Mouse (Mus musculus): ENCODE measurements around the gene Ston1. TPM values are rescaled to one million over a fixed set of nuclear protein-coding genes. Genes with fewer than 3 reads are reported as not detected.
A peak's percentile ranks its signal among the peaks of the same experiment; 100 is the strongest.

Ston1 gene
- polyA plus RNA-seq, 1 experiment from 2014 or later, result 5.2 TPM

GRCm38 (mm10) chr17:88675310-88676309 lies 78.1 kb downstream of the Ston1 start:
- Histone ChIP-seq H3K4me2 (ENCODE audit: low read depth, severe bottlenecking) (no peak overlapping the region), H3K9me3 (ENCODE audit: control insufficient read depth, low read length) (no peaks in the 10 kb centered on the region), H3K9ac (ENCODE audit: low read length) (no peak overlapping the region), H3K36me3 (ENCODE audit: control insufficient read depth, insufficient read depth, low read length) (no peaks in the 10 kb centered on the region), H3K4me3 (ENCODE audit: low read depth, low read length) (no peak overlapping the region), H3K27ac (replicated peaks; ENCODE audit: low read depth, low read length) (no peak overlapping the region), H3K4me1 (ENCODE audit: control insufficient read depth, insufficient read depth, low read length) (peaks cover 3% of the 10 kb centered on the region; the same call in 1 of the 2 replicates), H3K27me3 (ENCODE audit: control insufficient read depth, insufficient read depth, low read length) (no peaks in the 10 kb centered on the region)
- no peak for DNase-seq (ENCODE audit: low spot score)
- WGBS, result 87% methylated on average over 23 of the region's 23 CpGs
- no peak for ATAC-seq (ENCODE audit: insufficient number of reproducible peaks, low FRiP score, low TSS enrichment, low read depth)

DNA sequence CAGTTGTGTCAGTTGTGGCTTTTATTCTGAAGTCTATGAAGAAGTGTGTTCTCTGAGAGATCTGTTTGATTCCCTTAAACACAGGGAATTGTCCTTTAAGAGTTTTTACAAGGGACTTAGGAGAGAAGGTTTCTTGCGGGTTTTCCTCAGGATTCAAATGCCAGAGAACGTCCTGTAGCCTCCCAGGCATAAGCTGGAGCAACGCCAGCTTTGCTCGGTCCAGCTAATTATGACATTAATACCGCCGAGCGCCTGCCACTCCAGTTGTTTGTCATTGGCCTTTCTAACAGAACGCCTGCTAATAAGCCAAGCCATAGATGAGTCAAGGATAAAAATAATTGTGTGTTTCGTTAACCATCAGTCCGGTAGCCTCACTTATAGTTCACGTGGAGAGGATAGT lies 90.7 kb downstream of the Ston1 start:
- ATAC-seq (ENCODE audit: insufficient number of reproducible peaks, low FRiP score, low TSS enrichment, low read depth), result no peak
- no peak for DNase-seq (ENCODE audit: low spot score)
- no peak overlapping the region for H3K4me2 ChIP-seq (ENCODE audit: low read depth, severe bottlenecking)

GRCm38 (mm10) chr17:88696656-88697333 lies 99.3 kb downstream of the Ston1 start:
- H3K27me3 ChIP-seq (ENCODE audit: control insufficient read depth, insufficient read depth, low read length), result no peaks in the 10 kb centered on the region
- 52% methylated on average over 9 of the region's 9 CpGs for WGBS
- ATAC-seq (ENCODE audit: insufficient number of reproducible peaks, low FRiP score, low TSS enrichment, low read depth) (0 out of 2 replicates have a peak, but pooled peaks have one; percentile 49), DNase-seq (ENCODE audit: low spot score) (no peak)
- H3K9me3 ChIP-seq (ENCODE audit: control insufficient read depth, low read length), result no peaks in the 10 kb centered on the region
- H3K9ac ChIP-seq (ENCODE audit: low read length), result no peak overlapping the region
- no peaks in the 10 kb centered on the region for H3K4me1 ChIP-seq (ENCODE audit: control insufficient read depth, insufficient read depth, low read length)
- H3K4me2 ChIP-seq (ENCODE audit: low read depth, severe bottlenecking), result no peak overlapping the region
- no peak overlapping the region for H3K27ac ChIP-seq (replicated peaks; ENCODE audit: low read depth, low read length)
- H3K36me3 ChIP-seq (ENCODE audit: control insufficient read depth, insufficient read depth, low read length), result no peaks in the 10 kb centered on the region
- no peak overlapping the region for H3K4me3 ChIP-seq (ENCODE audit: low read depth, low read length)

More for the DNA sequence above, 90.7 kb downstream of the Ston1 start:
- no peak overlapping the region for H3K4me3 ChIP-seq (ENCODE audit: low read depth, low read length)
- no peak overlapping the region for H3K9ac ChIP-seq (ENCODE audit: low read length)
- H3K36me3 ChIP-seq (ENCODE audit: control insufficient read depth, insufficient read depth, low read length), result no peaks in the 10 kb centered on the region
- no peaks in the 10 kb centered on the region for H3K27me3 ChIP-seq (ENCODE audit: control insufficient read depth, insufficient read depth, low read length)
- WGBS, result 54% methylated on average over 11 of the region's 11 CpGs
- H3K9me3 ChIP-seq (ENCODE audit: control insufficient read depth, low read length), result no peaks in the 10 kb centered on the region
- no peak overlapping the region for H3K27ac ChIP-seq (replicated peaks; ENCODE audit: low read depth, low read length)
- no peaks in the 10 kb centered on the region for H3K4me1 ChIP-seq (ENCODE audit: control insufficient read depth, insufficient read depth, low read length)

DNA sequence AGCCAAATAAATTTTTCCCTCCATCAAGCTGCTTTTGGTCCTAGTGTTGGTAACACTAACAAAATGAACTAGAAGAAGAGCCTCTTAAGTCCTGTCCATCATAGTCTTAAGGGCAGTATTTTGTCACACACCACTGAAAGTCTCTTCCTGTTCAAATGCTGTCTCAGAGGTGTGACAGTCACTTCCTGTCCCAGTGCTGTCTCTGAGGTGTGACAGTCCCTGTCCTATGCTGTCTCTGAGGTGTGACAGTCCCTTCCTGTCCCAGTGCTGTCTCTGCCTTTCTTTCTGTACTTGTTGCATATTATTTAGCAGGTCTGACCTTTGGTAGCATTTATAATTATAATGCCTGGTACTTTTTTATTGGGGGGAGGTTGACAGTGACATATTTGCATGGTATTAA lies 103.4 kb downstream of the Ston1 start:
- Histone ChIP-seq H3K4me1 (ENCODE audit: control insufficient read depth, insufficient read depth, low read length) (no peaks in the 10 kb centered on the region), H3K9ac (ENCODE audit: low read length) (no peak overlapping the region), H3K27ac (replicated peaks; ENCODE audit: low read depth, low read length) (no peak overlapping the region), H3K36me3 (ENCODE audit: control insufficient read depth, insufficient read depth, low read length) (no peaks in the 10 kb centered on the region), H3K4me2 (ENCODE audit: low read depth, severe bottlenecking) (no peak overlapping the region), H3K9me3 (ENCODE audit: control insufficient read depth, low read length) (no peaks in the 10 kb centered on the region), H3K4me3 (ENCODE audit: low read depth, low read length) (no peak overlapping the region), H3K27me3 (ENCODE audit: control insufficient read depth, insufficient read depth, low read length) (no peaks in the 10 kb centered on the region)
- DNase-seq (ENCODE audit: low spot score) (no peak), ATAC-seq (ENCODE audit: insufficient number of reproducible peaks, low FRiP score, low TSS enrichment, low read depth) (no peak)

- H3K9me3 ChIP-seq (ENCODE audit: control insufficient read depth, low read length), result no peaks in the 10 kb centered on the region
- H3K9ac ChIP-seq (ENCODE audit: low read length), result no peak overlapping the region
- no peaks in the 10 kb centered on the region for H3K36me3 ChIP-seq (ENCODE audit: control insufficient read depth, insufficient read depth, low read length)
- no peak overlapping the region for H3K4me2 ChIP-seq (ENCODE audit: low read depth, severe bottlenecking)
- H3K4me1 ChIP-seq (ENCODE audit: control insufficient read depth, insufficient read depth, low read length), result no peaks in the 10 kb centered on the region
- WGBS, result 34% methylated on average over 6 of the region's 6 CpGs
- no peaks in the 10 kb centered on the region for H3K27me3 ChIP-seq (ENCODE audit: control insufficient read depth, insufficient read depth, low read length)
- no peak for ATAC-seq (ENCODE audit: insufficient number of reproducible peaks, low FRiP score, low TSS enrichment, low read depth)
- no peak overlapping the region for H3K27ac ChIP-seq (replicated peaks; ENCODE audit: low read depth, low read length)
- no peak for DNase-seq (ENCODE audit: low spot score)
- H3K4me3 ChIP-seq (ENCODE audit: low read depth, low read length), result no peak overlapping the region
Observed at GRCm38 (mm10) chr17:88702345-88702744, 104.9 kb downstream of the Ston1 start.

DNA sequence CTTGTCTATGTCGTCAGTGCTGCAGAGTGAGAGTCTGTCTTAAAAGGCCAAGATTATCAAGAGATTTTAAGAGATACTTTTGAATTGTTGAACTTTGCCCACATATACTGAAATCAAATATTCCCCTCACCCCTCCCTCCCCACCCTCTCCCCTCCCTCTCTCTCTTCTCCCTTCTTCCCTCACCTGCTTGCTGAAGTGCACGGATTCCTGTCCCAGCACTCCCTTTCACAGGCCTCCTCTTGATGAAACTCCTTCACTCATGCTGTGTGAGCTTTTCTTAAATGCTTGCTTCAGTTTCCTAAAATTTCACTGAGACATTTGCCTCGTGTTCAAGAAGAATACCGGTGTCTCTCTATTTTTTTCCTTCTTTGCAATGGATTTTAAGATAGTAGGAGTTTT lies 105.6 kb downstream of the Ston1 start:
- DNase-seq (ENCODE audit: low spot score) (no peak), ATAC-seq (ENCODE audit: insufficient number of reproducible peaks, low FRiP score, low TSS enrichment, low read depth) (no peak)
- 41% methylated on average over 4 of the region's 4 CpGs for WGBS

DNA sequence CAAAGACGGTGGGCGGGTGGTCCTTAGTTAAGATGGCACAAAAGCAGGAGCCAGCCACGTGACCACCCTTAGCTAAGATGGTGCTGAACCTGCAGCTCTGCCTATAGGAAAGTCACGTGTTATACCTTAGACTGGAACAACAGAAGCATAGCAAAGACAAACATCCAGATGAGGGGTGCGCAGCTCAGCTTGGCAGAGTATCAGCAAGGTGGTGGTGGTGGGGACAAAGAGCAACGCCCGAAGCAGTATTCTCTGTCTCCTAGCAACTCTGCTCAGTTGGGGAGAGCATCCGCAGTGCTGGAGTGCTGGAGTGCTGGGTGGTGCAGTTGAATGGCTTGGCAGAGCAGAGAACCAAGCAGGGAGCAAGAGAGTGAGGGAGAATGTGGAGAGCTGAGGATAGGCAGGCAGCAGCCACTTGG lies 108.8 kb downstream of the Ston1 start:
- ATAC-seq (ENCODE audit: insufficient number of reproducible peaks, low FRiP score, low TSS enrichment, low read depth) (no peak), DNase-seq (ENCODE audit: low spot score) (no peak)
- no peaks in the 10 kb centered on the region for H3K36me3 ChIP-seq (ENCODE audit: control insufficient read depth, insufficient read depth, low read length)
- WGBS, result 64% methylated on average over 8 of the region's 8 CpGs
- no peak overlapping the region for H3K9ac ChIP-seq (ENCODE audit: low read length)
- no peaks in the 10 kb centered on the region for H3K4me1 ChIP-seq (ENCODE audit: control insufficient read depth, insufficient read depth, low read length)
- no peaks in the 10 kb centered on the region for H3K27me3 ChIP-seq (ENCODE audit: control insufficient read depth, insufficient read depth, low read length)
- H3K4me3 ChIP-seq (ENCODE audit: low read depth, low read length), result no peak overlapping the region
- no peaks in the 10 kb centered on the region for H3K9me3 ChIP-seq (ENCODE audit: control insufficient read depth, low read length)
- no peak overlapping the region for H3K4me2 ChIP-seq (ENCODE audit: low read depth, severe bottlenecking)
- H3K27ac ChIP-seq (replicated peaks; ENCODE audit: low read depth, low read length), result no peak overlapping the region

More for the DNA sequence above, 105.6 kb downstream of the Ston1 start:
- no peaks in the 10 kb centered on the region for H3K36me3 ChIP-seq (ENCODE audit: control insufficient read depth, insufficient read depth, low read length)
- H3K4me2 ChIP-seq (ENCODE audit: low read depth, severe bottlenecking), result no peak overlapping the region
- H3K27me3 ChIP-seq (ENCODE audit: control insufficient read depth, insufficient read depth, low read length), result no peaks in the 10 kb centered on the region
- no peak overlapping the region for H3K4me3 ChIP-seq (ENCODE audit: low read depth, low read length)
- no peak overlapping the region for H3K27ac ChIP-seq (replicated peaks; ENCODE audit: low read depth, low read length)
- H3K9me3 ChIP-seq (ENCODE audit: control insufficient read depth, low read length), result no peaks in the 10 kb centered on the region
- no peak overlapping the region for H3K9ac ChIP-seq (ENCODE audit: low read length)
- no peaks in the 10 kb centered on the region for H3K4me1 ChIP-seq (ENCODE audit: control insufficient read depth, insufficient read depth, low read length)
